Mouse (Mus musculus) lung, postnatal 14 days (tissue): ENCODE results near the gene Gse1.

ENCODE experiments used
- DNase-seq: peaks from one replicate; pipeline ENCODE4 v3.0.0; 2021

Gene Gse1

DNA sequence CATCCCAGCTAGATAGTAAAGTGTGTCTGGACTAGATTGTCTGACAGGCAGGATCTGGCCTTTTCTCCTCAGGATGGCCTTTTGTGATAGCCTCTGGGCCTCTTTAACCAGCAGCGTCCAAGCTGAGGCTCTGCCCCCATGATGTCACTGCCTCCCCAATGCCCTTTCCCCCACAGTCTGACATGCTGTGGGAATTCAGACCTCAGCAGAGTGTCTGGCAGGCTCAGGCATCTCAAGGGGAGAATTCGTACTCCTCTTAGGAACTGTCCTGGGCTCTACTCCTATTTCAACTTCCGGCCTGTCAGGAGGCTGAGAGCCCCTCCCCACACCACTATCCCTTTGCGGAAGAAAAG lies 236.3 kb downstream of the Gse1 start:
- DNase-seq = no peak

DNA sequence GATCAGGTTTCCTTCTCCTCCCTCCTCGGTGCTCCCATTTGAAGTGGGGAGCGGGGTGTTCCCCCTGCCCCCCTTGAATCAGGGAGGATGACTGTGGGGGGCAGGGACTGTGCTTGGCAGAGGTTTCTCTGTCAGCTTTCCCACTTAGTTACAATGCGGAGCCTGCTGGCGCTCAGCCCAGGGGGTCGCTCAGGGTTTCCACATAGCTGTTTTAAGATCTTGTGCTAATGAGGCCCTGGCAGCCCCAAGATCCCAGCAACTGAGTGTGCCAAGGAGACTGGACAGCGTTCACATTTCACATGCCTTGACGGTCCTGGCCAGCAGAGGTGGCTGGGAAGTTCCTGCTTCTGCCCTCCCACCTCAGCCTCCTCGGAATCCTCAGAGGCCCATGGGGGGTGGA lies 237.5 kb downstream of the Gse1 start:
- DNase-seq = peak; percentile 74

DNA sequence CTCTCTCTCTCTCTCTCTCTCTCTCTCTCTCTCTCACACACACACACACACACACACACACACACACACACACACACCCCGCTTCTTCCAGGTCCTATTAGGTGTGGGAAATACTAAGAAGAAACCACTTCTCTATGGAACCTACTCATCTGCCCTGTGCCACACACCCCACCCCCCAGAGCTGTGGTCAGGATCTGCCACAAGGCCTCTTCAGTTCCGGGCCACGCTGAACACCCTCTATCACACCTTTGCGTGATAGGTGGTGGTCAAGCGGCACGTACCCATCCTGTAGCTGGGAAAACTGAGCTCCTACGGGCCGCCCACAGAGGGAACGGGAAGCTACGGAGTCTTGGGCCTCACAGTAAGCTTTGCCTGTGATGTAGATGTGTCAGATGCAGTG lies 238.0 kb downstream of the Gse1 start:
- no peak for DNase-seq

DNA sequence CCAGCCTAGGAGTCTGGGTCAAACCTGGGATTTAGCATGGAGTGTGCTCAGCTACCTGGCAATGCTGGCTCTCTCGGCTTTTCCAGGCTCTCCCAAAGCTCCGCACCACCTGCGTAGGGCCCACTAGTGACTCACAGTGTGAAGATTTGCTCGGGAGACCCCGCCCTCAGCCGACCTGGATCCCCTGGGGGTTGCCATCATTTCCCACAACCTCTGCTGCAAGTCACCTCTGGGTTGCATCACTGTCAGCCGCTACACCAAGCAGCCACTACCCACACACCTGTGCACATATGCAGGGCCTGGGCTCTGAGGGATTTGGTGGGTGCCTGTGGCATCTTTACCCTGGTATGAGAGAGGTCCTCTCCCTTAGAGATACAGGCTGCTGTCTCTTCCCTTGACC lies 239.3 kb downstream of the Gse1 start:
- DNase-seq = no peak

DNA sequence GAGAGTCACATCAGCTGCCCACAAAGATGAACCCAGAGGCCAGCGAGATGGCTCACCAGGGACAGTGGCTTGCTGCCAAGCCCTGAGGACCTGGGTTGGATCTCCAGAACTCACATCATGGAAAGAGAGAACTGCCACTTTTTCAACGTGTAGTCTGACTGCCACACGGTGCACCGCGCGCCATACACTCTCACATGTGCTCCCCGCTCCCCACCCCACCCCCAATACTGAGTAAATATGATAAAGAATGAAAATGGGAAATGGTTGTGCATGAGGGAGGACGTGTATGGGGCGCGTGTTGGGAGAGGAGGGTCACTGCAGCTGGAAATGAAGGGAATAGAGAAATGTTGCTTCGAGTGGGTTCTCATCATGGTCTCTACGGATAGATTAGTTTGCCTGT lies 241.9 kb downstream of the Gse1 start:
- no peak for DNase-seq

DNA sequence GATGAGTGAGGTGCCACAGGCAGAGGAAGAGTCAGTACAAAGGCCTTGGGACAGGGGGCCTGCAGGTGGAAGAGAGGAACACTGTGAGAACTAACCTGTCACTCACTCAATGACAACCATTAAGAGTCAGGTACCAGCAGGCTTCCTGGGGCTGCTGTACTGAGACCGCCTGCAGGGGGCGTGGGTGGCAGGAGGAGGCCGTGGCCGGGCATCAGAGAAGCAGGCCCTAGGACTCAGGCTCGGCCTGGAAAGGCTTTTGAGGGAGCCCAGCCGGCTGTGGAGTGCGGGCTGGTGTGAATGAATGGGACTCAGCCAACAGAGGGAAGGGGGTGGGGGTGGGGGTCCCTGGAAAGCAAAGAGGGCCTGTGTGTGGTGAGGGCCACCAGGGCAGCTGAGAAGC lies 242.9 kb downstream of the Gse1 start:
- DNase-seq = peak; percentile 74

DNA sequence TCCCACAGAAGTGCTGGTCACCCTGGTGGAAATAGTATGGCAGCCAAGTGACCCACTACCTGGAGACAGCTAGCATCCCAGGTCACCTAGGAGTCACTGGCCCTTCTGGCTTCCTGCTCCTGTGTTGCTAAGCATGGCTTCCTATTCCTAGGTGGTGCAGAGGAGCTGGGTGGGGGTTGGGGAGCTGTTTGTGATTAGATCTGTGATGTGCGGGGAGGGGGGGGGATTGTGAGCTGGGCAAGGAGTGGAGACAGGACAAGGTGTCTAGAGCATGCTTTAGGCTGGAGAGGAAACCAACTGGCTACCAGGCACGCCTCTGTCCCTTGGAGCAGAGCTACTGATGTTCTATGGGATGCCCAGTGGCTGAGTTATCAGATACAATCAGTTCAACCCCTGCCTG lies 243.5 kb downstream of the Gse1 start:
- no peak for DNase-seq

DNA sequence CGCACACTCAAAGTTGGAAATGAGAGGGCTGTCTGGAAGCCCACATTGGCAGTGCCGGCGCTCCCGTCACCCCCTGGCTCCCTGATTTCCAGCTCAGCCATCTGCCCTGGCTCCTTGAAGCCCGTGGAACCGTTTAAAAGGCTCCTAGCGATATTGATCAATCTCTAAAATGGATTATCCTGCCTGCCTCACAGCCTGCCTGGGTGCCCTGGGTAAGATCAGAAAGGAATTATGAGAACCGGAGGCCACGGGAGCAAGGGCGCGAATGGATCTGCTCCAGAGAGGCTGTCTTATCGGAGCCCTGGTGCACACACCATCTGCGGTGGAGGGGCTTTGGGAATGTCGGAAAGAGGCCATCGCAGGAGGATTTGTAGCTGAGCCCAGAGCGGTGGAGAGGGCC lies 244.0 kb downstream of the Gse1 start:
- no peak for DNase-seq

DNA sequence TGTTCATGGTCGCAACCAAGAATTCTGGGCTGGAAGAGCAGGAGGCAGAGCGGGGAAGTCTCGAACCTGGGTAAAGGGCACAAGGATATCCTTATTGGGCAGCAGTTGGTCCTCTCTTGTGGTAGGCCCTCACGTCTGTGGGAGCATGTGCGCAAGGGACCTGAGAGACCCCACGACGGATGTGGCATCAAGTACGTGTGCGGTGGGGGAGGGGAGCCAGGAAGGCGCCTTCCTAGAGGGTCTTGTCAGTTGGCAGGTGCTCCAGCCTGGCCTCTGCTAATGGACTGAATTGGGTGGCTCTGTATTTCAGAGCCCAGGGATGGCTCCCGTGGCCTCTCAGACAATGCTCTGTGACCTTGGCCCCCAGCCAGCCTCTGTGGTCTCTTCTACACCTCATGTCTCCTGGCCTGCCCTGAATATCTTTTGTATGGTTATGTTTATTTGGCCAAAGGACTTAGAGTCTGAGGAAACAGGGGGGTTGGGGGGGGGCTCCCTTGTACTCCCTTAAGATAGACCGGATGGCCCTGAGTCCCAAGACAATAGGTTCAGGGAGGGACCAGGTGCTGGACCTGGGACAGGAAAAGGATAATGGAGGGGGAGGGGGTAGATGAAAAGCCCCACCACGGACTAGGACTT lies 245.6 kb downstream of the Gse1 start:
- peak; percentile 76 for DNase-seq

DNA sequence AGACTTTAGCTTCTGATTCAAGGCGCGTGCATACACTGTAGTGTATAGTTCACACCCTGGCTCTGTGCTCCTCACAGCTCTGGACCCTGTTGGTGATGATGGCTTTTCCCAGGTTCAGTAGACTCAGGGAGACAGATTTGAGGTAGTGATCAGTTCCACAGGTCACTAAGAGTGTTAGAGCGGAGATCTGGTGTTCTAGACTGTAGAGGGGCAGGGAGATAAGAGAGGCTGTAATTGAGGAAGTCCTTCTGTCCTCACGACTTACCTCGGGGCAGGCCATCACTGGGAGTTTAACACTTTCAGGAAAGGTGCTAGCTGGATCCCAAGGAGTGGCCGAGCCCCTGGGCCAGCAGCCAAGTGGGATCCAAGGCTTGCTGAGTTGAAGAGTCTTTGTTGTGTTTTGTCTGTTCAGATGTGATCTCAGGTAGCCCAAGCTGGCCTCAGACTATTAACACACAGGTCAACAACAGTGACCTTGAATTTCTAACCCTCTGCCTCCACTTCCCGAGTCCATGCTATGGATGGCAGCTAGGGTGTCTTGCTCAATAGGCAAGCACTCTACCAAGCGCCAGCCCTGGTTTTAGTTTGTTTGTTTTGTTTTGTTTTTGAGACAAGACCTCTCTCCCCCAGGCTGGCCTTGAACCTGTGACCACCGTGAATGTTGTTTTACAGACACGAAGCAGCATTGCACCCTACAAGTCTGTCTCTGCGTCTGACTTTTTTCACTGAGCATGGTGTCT lies 246.4 kb downstream of the Gse1 start:
- no peak for DNase-seq

DNA sequence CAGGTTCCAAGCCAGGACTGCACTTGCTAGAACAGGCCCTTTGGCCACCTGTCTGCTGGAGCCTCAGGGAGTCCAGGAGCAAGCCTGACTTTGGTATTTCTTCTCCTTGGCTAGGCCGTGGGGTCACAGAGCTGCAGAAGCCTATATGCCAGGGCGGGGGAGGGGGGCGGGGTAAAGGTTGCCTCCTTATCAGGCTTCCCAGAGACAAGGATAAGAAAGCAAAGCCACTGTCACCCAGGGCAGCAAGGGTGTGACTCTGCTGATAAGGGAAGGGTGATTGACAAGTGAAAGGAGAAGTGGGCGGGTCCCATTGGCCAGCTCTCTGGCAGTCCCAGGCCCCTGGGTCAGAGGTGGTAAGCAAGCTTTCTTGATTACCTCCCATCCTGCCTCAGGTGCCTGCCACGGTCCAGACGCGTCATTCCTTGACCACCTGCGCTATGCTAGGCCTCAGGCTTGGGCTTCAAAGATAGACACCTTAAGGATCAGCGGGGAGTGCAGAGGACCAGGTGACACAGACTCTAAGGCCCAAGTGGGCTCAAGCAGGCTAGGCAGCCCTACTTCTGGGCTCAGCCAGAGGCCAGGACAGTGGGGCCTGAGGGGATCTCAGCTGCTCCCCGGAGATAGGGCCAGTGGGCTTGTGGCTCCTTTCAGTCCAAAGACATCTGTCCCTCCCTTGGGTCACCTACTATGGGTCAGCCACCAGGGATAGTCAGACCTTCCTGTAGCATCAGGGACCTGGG lies 247.4 kb downstream of the Gse1 start:
- DNase-seq = peak; percentile 51

DNA sequence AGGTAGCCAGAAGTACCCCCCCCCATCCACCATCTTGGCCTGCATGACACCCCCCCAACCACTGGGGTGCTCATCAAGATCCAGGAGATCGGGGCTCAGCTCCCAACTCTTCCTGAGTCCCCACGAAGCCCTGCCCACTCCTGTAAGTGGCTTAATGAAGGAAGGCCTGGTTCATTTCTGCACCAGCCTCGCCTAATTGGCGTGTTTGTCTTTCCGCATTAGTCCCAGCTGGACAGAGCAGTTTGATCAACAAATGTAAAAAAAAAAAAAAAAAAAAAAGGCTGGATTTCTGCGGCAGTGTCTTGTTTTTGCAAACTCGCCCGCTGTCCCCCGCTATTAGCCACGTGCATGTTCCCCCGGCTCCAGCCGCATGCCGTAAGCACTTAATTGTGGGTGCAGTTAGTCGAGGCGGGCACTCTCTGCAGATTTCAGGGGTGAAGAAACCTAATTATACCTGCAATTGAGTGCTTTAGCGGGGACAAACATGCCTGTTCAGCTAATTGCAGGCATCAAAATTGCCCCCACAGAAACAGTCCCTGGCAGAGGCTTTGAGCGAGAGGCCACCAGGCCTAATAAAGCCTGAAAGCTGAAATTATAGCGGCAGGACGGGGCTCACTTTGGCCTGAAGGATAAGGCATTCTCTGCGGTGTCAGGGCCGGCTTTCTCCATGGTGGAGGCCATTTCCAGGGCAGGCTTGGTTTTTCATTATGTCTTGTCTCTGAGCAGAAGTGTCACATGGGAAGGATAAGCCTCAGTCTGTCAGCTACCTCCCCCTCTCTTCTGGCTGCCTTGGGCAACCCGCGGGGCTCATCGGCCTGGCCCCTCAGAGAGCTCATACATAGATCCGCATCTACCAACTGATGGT lies 248.7 kb downstream of the Gse1 start:
- DNase-seq = no peak

DNA sequence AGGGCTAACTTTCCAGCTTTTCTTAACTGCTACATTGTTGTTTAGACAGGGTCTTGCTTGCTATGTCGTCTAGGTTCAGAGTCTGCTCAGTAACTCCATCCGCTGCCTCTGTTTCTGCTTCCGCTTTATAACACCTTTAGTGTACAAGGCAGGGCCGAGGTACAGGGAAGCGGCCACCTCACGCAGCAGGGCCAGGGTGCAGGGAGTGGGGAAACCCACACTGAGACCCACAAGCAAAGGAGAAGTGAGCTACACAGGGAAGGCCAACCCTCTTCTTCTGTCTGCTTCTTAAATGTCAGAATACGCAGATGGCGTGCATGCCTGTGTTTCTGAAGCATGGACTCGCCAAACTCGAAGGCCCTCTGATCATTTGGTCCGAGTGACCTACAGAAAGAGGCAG lies 250.5 kb downstream of the Gse1 start:
- no peak for DNase-seq

DNA sequence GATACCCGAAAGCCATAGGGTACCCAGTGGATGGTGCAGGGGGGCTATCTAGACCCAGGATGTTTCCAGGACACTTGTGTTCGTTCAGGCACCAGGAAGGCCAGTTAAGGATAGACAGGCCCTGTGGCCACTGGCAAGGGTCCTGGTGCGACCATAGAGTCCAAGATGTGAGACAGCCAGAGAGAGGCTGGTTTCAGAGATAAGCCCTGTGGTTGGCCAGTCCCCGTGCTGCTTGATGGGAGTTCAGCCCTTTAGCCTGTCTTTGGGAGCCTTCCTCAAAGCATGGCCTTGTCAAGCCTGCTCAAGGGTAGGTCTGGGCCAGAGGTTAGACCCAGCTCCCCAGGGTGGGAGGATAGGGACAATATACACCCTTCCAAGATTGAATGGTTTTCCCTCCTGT lies 251.4 kb downstream of the Gse1 start:
- no peak for DNase-seq

DNA sequence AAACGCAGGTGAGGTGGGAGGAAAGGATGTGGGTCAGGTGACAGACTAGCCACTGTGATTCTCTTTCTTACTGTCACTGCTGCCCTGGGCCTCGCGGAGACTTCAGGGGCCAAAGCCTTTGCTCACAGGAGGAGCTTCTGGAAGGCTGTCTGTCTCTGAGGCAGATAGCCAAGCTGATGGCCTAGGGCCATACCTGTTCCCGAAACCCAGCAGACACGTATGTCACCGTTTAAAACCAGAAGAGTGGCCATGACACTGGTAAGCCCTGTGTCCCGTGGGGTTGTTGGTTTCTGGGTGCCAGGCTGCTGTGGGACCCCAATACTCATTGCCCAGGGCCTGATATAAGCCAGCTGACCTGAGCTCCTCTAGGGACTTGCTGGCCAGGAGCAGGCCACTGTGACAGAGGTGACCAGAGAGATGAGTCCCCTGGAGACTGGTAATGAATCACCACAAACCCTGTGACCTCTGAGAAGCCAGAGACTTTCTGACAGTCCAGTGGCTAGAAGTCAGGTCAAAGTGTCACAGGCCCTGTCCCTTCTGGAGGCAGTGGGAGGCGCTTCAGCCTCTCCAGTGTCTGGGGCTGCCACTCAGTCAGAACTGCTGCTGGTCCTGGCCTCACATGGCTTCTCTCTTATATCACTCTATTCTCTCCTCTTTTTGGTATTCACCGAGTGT lies 253.9 kb downstream of the Gse1 start:
- no peak for DNase-seq

DNA sequence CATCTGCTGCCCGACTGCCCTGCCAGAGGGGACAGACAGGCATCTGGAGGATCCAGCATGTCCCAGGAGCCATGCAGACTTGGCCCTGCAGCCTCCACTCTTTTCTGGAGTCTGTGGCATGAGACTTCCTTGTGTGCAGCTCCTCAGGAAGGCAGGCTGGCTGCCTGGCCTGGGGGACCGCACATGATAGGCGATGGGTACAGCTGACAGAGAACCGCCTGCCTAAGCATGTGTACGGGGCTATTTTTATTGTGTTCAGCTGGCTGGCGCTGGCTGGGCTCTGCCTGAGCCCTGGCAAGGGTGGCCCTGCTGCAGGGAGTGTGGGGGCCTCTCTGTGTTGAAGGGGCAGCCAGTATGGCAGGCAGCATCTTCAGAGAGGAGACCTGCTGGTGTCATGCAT lies 256.2 kb downstream of the Gse1 start:
- DNase-seq = no peak

DNA sequence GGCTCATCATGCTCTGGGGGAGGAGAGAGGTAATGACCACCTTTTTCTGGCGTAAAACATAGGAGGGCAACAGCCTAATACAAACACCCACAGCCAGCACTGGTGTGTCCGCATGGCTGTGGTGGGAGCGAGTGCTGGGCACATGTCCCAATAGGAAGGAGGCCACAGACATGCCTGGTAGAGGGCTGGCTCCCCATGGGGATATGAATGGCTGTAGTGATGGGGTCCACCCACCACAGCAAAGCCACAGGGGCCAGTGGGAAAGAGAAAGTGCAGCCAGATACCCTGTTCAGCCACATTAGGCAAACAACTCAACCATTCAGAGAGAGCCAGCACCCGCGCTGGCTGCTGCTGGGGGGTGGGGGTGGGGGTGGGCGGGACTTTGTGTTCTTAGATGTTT lies 256.9 kb downstream of the Gse1 start:
- no peak for DNase-seq

DNA sequence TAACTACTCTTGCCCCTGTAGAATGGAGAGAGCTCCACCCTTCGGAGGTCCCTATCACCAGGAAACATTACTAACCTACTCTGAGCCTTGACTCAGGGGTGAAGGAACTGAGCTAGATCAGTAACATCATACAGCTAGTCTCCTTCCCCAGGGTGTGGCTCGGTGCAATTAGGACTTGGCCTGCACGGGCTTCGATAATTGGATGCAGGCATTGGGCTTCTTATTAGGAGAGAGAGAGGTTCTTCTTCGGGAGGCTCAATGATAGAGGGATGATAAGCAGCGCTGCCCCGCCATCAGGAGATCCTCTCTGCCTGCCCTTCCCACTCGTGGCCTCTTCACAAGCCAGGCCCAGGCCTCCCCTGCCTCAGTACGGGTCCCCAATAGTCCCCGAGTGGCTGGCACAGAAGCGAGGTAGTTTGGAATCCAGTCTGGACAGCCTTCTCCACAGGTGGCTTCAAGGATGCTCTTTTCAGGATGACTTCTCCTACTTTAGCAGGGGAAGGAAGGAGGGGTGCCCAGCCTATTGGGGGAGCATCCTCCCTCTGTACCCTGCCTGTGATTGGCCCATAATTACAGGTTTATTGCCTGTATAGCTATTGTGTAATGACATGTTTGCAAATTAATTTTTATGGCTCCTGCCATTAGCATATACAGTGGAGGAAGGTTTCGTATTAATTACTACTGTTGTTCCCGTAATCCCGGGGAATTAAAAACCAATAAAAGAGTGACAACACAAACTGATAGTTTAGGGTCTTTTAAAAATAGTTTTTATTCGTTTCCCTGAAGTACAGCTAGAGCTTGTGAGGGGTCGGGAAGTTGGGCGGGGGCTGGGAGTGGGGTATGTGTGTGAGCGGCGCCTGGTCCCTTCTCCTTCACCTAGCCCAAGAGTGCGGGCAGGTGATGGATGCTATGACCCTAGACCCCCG lies 257.6 kb downstream of the Gse1 start:
- DNase-seq = no peak

DNA sequence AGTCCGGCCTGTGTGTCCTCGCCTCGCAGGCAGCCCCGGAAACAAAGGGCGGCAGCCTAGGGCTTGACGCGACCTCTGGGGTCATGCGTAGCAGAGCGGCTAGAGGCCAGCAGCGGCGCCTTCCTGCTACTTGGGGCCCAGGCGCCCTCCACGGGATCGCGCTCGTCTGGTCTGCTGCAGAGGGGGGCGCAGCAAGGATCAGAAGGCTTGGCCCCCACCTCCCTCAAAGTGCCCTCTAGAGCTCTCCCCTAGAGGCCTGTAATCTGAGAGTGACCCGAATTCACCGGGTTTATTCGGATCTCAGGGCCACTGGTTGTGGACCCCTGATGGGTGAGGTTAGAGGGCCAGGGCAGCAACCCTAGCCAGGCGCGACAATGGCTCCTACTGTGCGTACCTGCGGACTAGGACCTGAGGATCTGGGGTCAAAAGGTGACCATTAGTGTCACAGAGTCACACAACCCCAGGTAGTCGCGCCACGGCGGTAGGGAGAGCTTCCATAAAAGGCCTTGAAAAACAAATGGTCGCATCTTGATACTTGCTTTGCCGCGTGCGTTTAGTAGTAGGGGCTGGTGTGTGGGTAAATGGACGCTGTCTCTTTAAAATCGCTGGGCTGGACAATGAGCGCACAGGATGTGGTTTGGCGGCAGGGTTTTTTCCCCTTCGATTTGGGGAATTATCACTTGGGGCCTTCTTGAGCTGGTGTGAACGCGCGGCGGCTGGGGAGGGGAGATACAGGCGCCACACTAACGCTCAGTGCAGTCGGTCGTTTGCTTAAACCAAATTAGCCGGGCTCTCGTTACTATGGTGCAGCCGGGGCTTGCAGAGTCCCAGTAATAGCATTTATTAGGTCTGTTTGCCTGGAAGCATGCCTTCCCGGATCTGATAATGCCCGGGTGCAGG lies 258.5 kb downstream of the Gse1 start:
- DNase-seq = peak; percentile 56

DNA sequence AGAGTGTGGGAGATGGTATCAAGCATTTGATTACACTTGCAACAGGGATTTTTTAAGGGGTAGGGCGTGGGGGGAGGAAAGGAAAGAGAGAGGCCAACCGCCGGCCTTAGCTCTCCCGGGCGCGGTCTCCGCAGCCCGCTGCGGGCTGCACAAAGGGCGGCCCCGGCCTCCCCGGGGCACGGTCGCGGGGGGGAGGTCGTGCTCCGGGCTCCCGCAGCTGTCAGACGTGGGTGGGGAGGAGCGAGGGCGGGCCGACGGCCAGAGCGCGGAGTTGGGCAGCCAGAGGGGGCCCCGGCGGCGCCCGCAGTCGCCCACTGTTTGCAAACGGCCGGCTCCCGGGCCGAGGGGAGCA lies 259.1 kb downstream of the Gse1 start:
- DNase-seq = peak; percentile 65
